Comparison of ENCODE assay signal across 31 mouse cellular contexts in the genomic region with DNA sequence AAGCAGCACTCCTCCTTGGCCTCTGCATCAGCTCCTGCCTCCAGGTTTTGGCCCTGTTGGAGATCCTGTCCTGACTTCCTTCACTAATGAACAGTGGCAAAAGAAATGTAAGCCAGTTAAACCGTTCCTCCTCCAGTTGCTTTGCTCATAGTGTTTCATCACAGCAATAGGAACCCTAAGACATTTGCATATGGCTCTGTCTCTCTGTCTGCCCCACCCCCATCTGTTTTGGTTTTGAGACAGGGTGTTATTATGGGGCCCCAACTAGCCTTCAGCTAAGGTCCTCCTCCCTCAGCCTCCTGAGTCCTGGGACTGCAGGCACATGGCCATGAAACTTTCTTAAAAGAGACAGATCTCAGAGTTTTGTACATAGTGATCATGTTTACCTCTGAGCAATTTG. TPM values are rescaled to one million over a fixed set of nuclear protein-coding genes. Genes with fewer than 3 reads are reported as not detected.
DNase-seq lines count a peak whose midpoint lies in the region; ATAC-seq lines count a peak whose summit lies in the region.
"Had no signal": no experiment of that assay in that cellular context is flagged by ENCODE, and none has a peak within 500 bp of the region (broad histone marks: within the 10 kb centered on the region; RNA-seq: fewer than 3 reads in every experiment).

No protein-coding gene starts in this region.

- 0 out of 2 replicates have a peak, but pooled peaks cover 4% of the 10 kb centered on the region for H3K27me3 ChIP-seq in intestine, embryonic 14.5 days (replicated peaks; ENCODE audit: control insufficient read depth, insufficient read depth, low read length)
- no peaks in the 10 kb centered on the region for H3K27me3 ChIP-seq in intestine, embryonic 15.5 days (replicated peaks)
- H3K27me3 ChIP-seq: hindbrain, embryonic 15.5 days had no signal

- peak; percentile 20 for DNase-seq in intestine, embryonic 14.5 days (ENCODE audit: low spot score)
- peak; percentile 82 for DNase-seq in A20 (ENCODE audit: low read depth, low spot score)
- no peak for DNase-seq in adrenal gland, adult 18-20 months (ENCODE audit: low spot score in 2 of 2)
- no peak for DNase-seq in left cerebral cortex, adult 9 months (ENCODE audit: low spot score in 2 of 2)
- DNase-seq: adrenal gland, adult 8-10 months; adrenal gland, postnatal 25 days; cerebellum, adult 11-12 months; cerebellum, adult 8-10 months; cerebellum, postnatal 10 days; cerebellum, postnatal 36 days; embryo, embryonic 11 days; gastrocnemius, postnatal 10 days; gastrocnemius, postnatal 36 days; heart, adult 2 months had no signal

- ATAC-seq in intestine, embryonic 14.5 days (replicated peaks; ENCODE audit: low FRiP score, low TSS enrichment, low read depth), result no peak
- no peak for ATAC-seq in intestine, embryonic 15.5 days
- peak; percentile 47 for ATAC-seq in granulocyte monocyte progenitor cell, adult 5-6 weeks (replicated peaks; ENCODE audit: poor library complexity, severe bottlenecking)
- ATAC-seq: forebrain, embryonic 13.5 days; forebrain, embryonic 16.5 days; intestine, embryonic 16.5 days; Patski had no signal

- WGBS in intestine, embryonic 14.5 days, result 33% methylated on average over 1 of the region's 1 CpGs
- WGBS in intestine, embryonic 15.5 days, result 58% methylated on average over 1 of the region's 1 CpGs

- H3K9ac ChIP-seq in intestine, embryonic 14.5 days (ENCODE audit: low read length), result no peak overlapping the region
- H3K9ac ChIP-seq in intestine, embryonic 15.5 days, result no peak overlapping the region
- H3K9ac ChIP-seq: embryonic facial prominence, embryonic 13.5 days; forebrain, embryonic 13.5 days; hindbrain, embryonic 12.5 days; hindbrain, embryonic 15.5 days had no signal

- no peak overlapping the region for H3K27ac ChIP-seq in intestine, embryonic 14.5 days (ENCODE audit: low read depth)
- H3K27ac ChIP-seq in intestine, embryonic 15.5 days, result no peak overlapping the region
- H3K27ac ChIP-seq: embryonic facial prominence, embryonic 10.5 days; embryonic facial prominence, embryonic 13.5 days; forebrain, embryonic 10.5 days; forebrain, embryonic 13.5 days; heart, adult 2 months; hindbrain, embryonic 12.5 days; hindbrain, embryonic 15.5 days had no signal

- H3K4me1 ChIP-seq in intestine, embryonic 14.5 days (replicated peaks; ENCODE audit: control insufficient read depth, insufficient read depth, low read length), result no peaks in the 10 kb centered on the region; the same call in 1 of the 2 replicates
- 0 out of 2 replicates have a peak, but pooled peaks cover 3% of the 10 kb centered on the region for H3K4me1 ChIP-seq in intestine, embryonic 15.5 days (replicated peaks)
- H3K4me1 ChIP-seq: hindbrain, embryonic 15.5 days had no signal

- H3K9me3 ChIP-seq in intestine, embryonic 14.5 days (ENCODE audit: control insufficient read depth, low read length), result no peaks in the 10 kb centered on the region
- no peaks in the 10 kb centered on the region for H3K9me3 ChIP-seq in intestine, embryonic 15.5 days
- H3K9me3 ChIP-seq: embryonic facial prominence, embryonic 10.5 days; embryonic facial prominence, embryonic 13.5 days; forebrain, embryonic 10.5 days; forebrain, embryonic 13.5 days; G1E; hindbrain, embryonic 12.5 days; hindbrain, embryonic 15.5 days had no signal

- no peak overlapping the region for H3K4me3 ChIP-seq in intestine, embryonic 14.5 days (ENCODE audit: low read depth, low read length)
- H3K4me3 ChIP-seq in intestine, embryonic 15.5 days (replicated peaks), result no peak overlapping the region
- H3K4me3 ChIP-seq: embryonic facial prominence, embryonic 10.5 days; embryonic facial prominence, embryonic 13.5 days; forebrain, embryonic 10.5 days; forebrain, embryonic 13.5 days; heart, adult 2 months; hindbrain, embryonic 12.5 days; hindbrain, embryonic 15.5 days had no signal

- no peak overlapping the region for H3K4me2 ChIP-seq in intestine, embryonic 14.5 days (ENCODE audit: low read length)
- no peak overlapping the region for H3K4me2 ChIP-seq in intestine, embryonic 15.5 days (replicated peaks)
- H3K4me2 ChIP-seq: embryonic facial prominence, embryonic 13.5 days; forebrain, embryonic 13.5 days; heart, embryonic 11.5 days; hindbrain, embryonic 12.5 days; hindbrain, embryonic 15.5 days had no signal

- H3K36me3 ChIP-seq in intestine, embryonic 14.5 days (ENCODE audit: control insufficient read depth, insufficient read depth, low read length), result no peaks in the 10 kb centered on the region
- no peaks in the 10 kb centered on the region for H3K36me3 ChIP-seq in intestine, embryonic 15.5 days
- H3K36me3 ChIP-seq: embryonic facial prominence, embryonic 10.5 days; embryonic facial prominence, embryonic 13.5 days; forebrain, embryonic 10.5 days; G1E; hindbrain, embryonic 12.5 days; hindbrain, embryonic 15.5 days had no signal

RNA-seq across cellular contexts. Expression of a gene that starts 2.8 kb away (rescaled TPM):
- polyA plus RNA-seq in intestine, embryonic 14.5 days (2014; fragmentation: Nextera tagmentation; extraction: Ambion mirVana), result 0.71 and 1.4 TPM in 2 replicates
- polyA plus RNA-seq in intestine, embryonic 15.5 days (2015; fragmentation: Nextera tagmentation; extraction: Ambion mirVana), result 3.8 and 5.6 TPM in 2 replicates
- 0.13 and 0.77 TPM in 2 replicates for total RNA-seq in granulocyte monocyte progenitor cell, adult 5-6 weeks (2014; fragmentation: Nextera tagmentation)
- total RNA-seq in granulocyte monocyte progenitor cell, adult 5-6 weeks (2017), result 0.05 and 0.13 TPM in 2 replicates
- total RNA-seq in adrenal gland, adult 18-20 months (2021), result 10 to 100 TPM; 12.9 to 18.0 TPM
- total RNA-seq: hematopoietic stem cell, adult 5-6 weeks had no signal
- polyA plus RNA-seq: G1E, Patski had no signal

RNA-seq across cellular contexts. Expression of a gene that starts 27.3 kb away (rescaled TPM):
- polyA plus RNA-seq in intestine, embryonic 14.5 days (2014; fragmentation: Nextera tagmentation; extraction: Ambion mirVana), result 8.4 and 8.9 TPM in 2 replicates
- 10.5 and 10.7 TPM in 2 replicates for polyA plus RNA-seq in intestine, embryonic 15.5 days (2015; fragmentation: Nextera tagmentation; extraction: Ambion mirVana)
- 8.0 and 11.0 TPM in 2 replicates for total RNA-seq in granulocyte monocyte progenitor cell, adult 5-6 weeks (2014; fragmentation: Nextera tagmentation)
- 3.1 and 7.4 TPM in 2 replicates for total RNA-seq in granulocyte monocyte progenitor cell, adult 5-6 weeks (2017)
- 10 to 100 TPM; 29.4 to 41.6 TPM for total RNA-seq in adrenal gland, adult 18-20 months (2021)

RNA-seq across cellular contexts. Expression of a gene that starts 56.2 kb away (rescaled TPM):
- 0.51 and 0.52 TPM in 2 replicates for polyA plus RNA-seq in intestine, embryonic 14.5 days (2014; fragmentation: Nextera tagmentation; extraction: Ambion mirVana)
- 0.68 and 3.6 TPM in 2 replicates for polyA plus RNA-seq in intestine, embryonic 15.5 days (2015; fragmentation: Nextera tagmentation; extraction: Ambion mirVana)
- not detected in 2 replicates for total RNA-seq in granulocyte monocyte progenitor cell, adult 5-6 weeks (2014; fragmentation: Nextera tagmentation)
- total RNA-seq in granulocyte monocyte progenitor cell, adult 5-6 weeks (2017), result 0.04 TPM in 1 of 2 replicates, not detected in the other
- total RNA-seq in adrenal gland, adult 18-20 months (2021), result not detected
- total RNA-seq: gastrocnemius, adult 18-20 months; gastrocnemius, postnatal 10 days; gastrocnemius, postnatal 36 days; heart, adult 2 months; heart, postnatal 25 days; hematopoietic stem cell, adult 5-6 weeks had no signal
- polyA plus RNA-seq: embryonic facial prominence, embryonic 10.5 days; embryonic facial prominence, embryonic 13.5 days; forebrain, embryonic 10.5 days; heart, embryonic 11.5 days; kidney, adult 2 months had no signal

Comparison
In these comparisons a context has a peak if more than half of its experiments do, and no peak if none do; other contexts are left out.
1. DNase-seq: peak in intestine, embryonic 14.5 days (single experiment) and A20 (single experiment); none in adrenal gland, adult 18-20 months (0 of 2) and left cerebral cortex, adult 9 months (0 of 2).
2. RNA of a gene that starts 2.8 kb away (total RNA-seq): 12.9 to 18.0 TPM in adrenal gland, adult 18-20 months; 0.05 to 0.77 TPM in granulocyte monocyte progenitor cell, adult 5-6 weeks; every median in the first group is over 4 times any median in the second.